Mouse (Mus musculus) lung, postnatal 0 days (tissue): Measurements from ENCODE around the gene Gm20458.

Experiments
- CTCF ChIP-seq: IDR thresholded peaks from 2 replicates; pipeline ENCODE4 v1.5.1; 2016; ENCODE audit warnings: antibody characterized with exemption, mild to moderate bottlenecking
- EP300 ChIP-seq: IDR thresholded peaks from 2 replicates; pipeline ENCODE4 v1.6.1; 2016; ENCODE audit warnings: antibody characterized with exemption, mild to moderate bottlenecking, control low read depth

- TF ChIP-seq CTCF = no peak
- no peak for TF ChIP-seq EP300
Measured at GRCm38 (mm10) chr2:164431676-164432465, 28.9 kb upstream of the Gm20458 start.
